Mouse (Mus musculus): Measurements from ENCODE around the gene Gatad2b.

The Gatad2b gene

DNA sequence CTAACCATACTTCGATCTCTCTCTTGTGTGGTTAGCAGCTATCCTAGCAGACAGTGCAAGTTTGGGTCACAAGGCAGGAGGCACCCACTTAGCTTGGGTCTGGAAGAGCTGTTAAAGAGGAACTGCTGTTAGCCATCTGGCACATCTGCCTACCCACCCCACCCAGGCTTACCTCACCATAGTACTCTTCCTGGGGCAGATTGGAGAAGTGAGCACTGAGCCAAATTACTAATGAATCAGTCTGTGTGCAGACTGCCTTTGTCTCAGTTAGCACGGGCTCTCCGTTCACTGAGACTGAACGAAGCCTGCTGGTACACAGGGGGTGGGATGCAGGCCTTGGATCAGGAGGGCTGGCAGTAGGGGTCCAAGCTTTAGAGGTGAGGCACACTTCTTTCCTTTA lies 90.7 kb downstream of the Gatad2b start:
- DNase-seq (ENCODE audit: low spot score in 2 of 2): no peak

DNA sequence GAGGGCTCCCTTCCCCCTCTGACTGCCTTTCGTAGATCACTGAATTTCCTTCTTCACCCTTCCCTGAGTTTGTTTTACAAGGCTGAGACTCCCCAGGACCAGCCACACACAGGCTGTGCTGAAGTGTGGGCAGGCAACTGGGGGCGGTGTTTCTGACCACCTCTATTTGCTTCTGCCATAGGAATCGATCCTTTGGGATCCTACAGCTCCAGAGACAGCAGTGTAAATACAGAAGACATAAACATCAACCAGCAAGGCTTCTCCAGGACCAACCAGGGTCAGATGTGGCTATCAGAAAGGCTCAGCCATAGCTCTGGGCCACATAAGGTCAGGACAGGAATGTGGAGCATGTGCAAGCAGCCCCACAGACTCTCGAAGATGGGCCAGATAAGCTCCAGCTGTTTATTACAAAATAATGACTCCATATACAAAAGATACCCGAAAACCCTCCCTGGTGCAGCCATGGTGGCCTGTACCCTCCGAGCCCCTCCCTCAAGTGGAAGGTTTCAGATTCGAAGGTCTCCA lies 91.9 kb downstream of the Gatad2b start:
- DNase-seq (ENCODE audit: low spot score in 2 of 2): no peak

DNA sequence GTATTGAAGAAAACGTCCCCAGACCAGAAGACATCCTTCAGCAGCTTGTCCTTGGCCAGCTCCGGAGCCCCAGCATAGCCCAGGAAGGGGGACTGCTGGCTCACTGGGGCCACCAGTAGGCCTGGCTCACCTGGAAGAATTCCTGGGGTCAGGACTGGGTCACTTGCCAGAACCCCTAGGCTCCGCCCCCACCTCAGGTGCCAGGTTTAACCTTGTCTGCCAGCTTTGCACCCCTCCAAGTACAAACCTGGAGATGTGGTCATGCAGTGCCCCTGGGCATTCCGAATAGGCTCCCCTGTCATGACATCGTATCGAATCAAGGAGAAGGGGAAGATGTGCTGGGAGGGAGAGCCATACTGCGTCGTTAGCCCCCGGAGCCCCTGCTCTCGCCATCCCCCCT lies 93.8 kb downstream of the Gatad2b start:
- DNase-seq (ENCODE audit: low spot score in 2 of 2): no peak

DNA sequence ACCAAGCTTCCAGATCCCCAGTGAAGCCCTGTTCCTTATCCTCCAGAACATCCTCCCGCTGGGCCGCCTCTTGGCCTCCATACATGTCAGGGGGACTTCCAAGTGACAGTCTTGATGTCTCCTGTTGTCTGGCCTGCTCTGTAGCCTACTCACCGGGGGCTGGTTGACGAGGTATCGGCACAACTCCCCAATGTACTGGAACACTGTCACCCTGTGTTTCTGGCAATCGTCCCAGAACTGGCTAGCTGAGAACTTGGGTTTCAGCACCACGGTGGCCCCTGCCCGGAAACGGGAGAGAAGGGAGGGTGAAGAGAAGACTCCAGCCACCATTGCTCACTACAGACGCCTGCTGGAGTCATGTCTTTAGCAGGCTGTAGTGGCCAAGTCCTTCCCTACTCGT lies 94.5 kb downstream of the Gatad2b start:
- peak in 1 of 2 experiments; percentile 33 for DNase-seq (ENCODE audit: low spot score in 2 of 2)

DNA sequence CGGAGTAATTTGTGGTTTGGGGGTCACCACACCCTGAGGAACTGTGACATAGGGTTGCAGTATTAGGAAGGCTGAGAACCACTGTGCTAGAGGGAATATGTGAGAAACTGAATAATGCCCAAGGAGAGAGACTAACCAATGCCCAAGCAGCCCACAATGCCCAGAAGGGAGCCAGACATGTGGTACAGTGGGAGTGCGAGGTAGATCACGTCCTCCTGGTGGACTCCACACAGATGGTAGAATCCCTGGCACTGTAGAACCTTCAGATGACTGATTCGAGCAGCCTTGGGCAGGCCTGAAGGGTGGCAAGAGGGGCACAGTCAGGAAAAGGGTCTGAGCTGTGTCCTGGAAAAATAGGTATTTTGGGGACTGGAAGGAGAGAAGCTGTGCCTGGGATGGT lies 95.2 kb downstream of the Gatad2b start:
- no peak for DNase-seq (ENCODE audit: low spot score in 2 of 2)

DNA sequence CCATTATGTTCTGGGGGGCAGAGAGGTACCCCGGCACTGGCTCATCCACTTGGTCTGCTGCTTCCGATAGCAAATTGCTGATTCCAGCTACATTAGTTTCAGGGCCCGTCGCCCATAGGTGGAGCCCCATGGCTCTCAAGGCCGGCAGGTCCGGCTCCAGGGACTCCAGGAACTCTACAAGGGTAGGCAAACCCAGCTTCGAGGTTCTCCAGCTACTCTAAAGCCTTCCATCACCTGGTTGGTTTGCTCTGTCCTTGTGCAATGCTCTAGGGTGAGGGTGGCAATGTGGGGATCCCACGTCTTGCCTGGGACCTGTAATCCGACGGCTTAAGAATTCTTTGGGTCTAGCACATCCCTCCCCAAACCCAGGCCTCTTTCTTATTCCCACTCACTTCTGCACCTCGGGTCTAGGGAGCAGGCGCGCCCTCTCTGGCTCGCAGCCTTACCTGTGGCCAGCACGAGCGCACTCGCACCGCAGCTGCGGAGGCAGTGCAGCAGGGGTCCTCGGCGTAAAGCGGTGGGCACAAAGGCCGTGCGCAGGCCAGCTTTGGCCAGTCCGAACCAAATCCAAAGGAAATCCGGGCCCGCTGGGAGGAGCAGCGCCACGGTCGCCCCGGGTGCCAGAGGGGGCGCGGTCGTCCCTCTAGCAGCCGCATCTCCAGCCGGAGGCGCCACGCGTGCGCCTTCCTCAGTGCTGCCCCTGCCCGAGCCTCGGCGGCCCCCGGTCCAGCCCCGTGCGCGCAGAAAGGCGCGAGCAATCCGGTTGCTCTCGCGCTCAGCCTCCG lies 95.9 kb downstream of the Gatad2b start:
- no peak for DNase-seq (ENCODE audit: low spot score in 2 of 2)

DNA sequence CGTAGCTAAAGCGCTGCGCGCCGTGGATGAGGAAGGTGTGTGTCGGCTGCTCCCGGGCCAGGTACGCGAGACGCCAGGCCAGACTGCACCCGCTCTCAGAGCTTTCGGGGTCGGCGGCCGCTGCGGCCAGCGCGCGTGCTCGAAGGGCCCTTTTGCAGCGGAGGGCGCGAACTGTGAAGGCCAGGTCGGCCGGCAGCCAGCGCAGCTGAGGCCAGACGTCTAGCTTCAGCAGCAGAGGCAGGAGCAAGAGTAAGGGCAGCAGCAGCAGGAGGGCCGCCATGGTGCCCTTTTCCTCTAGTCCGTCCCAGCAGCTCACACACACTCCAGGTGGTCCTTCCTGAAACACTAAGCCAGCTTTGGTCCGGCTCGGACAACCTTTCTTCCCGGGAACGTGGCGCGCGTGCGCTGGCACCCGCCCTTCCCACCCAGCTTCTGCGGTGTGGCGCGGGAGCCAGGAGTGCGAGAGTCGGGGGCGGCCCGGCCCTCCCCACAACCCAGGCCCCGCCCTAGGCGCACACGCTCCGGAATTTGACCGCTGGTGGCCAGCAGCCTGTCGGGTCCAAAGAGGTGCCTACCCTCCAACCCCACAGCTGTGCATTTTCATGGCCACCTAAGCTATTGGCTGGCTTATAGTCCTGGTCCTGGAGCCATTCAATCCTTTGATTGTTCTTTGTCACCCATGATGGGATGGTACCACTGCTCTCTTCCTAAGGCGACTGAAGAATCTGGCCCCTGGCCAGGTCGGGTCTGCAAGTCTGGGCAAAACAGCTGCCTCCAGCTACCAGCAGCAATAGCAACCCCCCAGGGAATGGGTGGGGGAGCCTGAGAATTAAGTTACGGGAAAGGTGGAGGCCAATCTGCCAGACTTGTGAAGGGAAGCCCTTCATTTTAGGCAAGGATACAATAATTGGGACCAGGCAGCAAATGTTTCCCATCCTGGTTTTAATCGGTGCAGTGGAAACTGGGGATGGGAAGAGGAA lies 96.8 kb downstream of the Gatad2b start, which contains the start of gene Slc27a3:
Gene Slc27a3, minus strand, starts transcription at position 428 of the 980 bp plus-strand sequence.
- no peak for DNase-seq (ENCODE audit: low spot score in 2 of 2)

DNA sequence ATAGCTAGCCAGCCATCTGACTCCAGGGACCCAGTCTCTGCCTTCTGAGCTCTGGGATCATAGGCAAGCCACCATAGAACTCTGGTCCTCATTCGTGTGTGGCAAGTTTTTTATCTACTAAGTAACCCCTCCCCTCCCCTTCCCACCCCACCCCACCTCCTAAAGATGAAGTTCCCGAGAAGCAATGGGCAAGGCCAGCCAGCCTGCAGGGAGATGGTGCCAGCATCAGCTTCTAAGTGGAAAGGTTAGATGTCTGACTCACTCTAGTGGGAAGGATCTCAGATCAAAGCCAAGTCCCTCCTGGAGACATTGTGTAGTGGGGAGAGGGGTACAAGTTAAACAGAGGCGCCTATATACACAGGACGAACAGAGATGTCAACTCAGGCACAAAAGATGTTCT lies 98.0 kb downstream of the Gatad2b start:
- no peak for DNase-seq (ENCODE audit: low spot score in 2 of 2)

DNA sequence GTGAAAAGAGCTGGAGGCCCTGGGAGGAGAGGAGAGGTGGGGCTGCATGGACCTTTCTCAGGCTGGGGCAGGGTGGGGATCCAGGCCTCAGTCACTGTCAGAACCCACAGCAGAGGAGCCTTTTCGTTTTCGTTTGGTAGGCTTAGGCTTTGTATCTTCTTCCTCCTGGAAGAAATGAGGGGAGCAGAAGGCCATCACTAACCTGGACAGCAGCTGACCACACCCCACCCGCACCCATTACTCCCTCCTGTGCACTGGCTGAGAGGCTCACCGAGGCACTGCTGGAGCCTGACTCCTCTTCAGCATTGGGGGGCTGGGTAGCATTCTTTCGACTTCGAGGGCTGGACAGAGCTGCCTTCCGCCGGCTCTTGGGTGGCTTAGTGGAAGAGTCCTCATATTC lies 99.0 kb downstream of the Gatad2b start:
- no peak for DNase-seq (ENCODE audit: low spot score in 2 of 2)

DNA sequence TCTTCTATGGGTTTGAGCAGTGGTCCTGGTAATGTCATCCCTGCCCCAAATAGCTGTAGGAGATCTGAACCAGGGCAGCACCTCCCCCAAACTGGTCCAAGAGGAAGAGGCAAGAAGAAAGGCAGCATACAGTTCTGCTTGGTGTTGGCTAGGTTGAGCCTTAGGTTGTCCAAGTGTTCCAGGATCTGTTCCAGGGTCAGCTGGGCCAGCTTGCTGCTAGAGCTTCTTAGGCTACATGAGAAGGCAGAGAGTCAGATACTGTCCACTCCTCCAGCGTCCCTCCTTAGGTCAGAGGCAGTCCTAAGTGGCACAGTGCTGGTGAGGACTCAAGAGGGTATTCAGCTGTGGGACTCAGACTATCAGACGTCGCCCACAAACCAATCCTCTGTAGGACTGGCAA lies 99.7 kb downstream of the Gatad2b start:
- no peak for DNase-seq (ENCODE audit: low spot score in 2 of 2)

DNA sequence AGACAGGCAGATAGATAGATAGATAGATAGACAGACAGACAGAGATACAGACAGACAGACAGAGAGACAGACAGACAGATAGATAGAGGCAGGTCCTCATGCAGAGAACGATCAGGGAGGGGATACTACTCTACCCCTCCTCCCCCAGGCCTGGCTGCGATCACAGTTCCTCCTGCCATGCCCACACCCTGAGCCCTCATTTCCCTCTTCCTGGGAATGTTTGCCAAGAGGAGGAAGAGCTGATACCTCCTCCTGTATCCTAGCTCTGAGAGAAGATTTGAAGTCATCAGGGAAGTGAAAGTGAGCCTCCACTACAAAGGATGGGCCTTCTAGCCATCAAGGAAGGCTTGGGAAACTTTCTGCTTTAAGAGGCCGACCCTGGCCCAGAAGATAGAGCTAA lies 102.7 kb downstream of the Gatad2b start:
- DNase-seq (ENCODE audit: low spot score in 2 of 2): no peak

DNA sequence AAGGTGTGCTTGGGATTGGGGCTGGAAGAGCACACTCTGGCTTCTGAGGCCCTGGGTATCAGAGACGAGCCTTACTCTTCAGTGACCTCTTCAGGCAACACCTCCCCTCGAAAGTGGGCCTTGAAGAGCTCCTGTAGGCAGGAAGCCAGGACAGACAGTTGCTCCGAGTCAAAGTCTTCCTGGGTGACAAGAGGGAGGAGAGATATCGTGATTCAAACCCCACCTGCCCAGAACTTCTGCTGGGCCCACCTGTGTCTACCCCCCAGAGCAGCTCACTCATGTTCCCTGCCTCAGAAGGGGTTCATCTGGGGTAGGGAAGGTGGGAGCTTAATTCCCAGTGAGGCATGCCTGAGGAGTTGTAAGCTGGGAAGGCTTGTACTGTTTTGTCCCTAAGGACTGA lies 108.0 kb downstream of the Gatad2b start:
- no peak for DNase-seq (ENCODE audit: low spot score in 2 of 2)

DNA sequence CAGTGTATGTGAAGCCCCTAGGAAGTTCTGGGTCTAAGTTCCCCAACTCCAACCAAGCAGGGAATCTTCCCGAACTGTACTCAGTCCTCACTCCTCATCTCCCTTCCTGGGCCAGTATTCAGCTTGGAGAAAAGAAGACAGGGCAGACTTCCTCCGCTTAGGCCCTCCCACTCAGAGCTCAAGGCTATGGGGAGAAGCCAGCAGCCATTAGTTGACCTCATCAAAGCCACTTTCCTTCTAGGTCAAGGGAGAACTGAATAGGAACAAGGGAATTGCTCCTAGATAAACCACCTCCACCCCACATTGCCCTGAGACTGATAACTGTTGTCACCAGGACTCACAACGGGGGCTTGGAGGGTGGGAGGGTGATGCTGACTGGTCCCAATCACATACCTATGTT lies 111.1 kb downstream of the Gatad2b start:
- no peak for DNase-seq (ENCODE audit: low spot score in 2 of 2)

DNA sequence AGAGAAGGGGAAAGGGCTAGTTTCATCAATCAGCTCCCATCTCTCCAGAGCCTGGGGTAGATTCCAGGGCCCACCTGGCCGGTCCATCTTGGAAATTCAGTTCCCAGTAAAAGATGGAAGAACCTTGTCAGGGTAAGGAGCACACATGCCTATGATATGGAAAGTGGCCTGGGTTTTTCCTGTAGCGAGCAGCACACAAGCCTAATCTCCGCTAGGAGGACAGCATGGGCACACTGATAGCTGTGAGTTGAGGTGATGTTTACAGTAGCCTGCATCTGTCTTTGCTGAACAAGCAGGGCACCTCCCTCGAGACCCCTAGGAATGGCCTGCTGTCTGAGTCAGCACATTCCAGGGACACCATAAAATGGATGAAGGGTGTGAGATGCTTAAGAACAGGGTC lies 111.6 kb downstream of the Gatad2b start:
- DNase-seq (ENCODE audit: low spot score in 2 of 2): no peak

DNA sequence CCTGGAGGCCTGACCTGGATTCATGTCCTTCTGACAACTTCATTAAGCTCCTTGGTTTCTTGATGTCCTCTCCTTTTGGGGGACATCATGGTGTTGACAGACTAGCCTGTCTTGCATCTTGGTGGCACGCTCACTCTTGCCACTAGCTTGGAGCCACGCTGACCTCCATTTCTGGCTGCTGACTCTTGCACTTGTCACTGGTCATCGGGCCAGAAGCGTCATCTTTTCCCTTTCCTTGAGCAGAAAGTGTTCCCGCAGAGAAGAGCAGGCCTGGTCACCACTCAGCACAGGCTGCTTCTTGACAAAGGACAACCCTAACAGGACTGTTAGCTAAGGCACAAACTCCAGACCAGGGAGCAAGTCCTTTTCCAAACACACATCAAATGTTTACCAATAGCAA lies 113.4 kb downstream of the Gatad2b start:
- no peak for DNase-seq (ENCODE audit: low spot score in 2 of 2)

DNA sequence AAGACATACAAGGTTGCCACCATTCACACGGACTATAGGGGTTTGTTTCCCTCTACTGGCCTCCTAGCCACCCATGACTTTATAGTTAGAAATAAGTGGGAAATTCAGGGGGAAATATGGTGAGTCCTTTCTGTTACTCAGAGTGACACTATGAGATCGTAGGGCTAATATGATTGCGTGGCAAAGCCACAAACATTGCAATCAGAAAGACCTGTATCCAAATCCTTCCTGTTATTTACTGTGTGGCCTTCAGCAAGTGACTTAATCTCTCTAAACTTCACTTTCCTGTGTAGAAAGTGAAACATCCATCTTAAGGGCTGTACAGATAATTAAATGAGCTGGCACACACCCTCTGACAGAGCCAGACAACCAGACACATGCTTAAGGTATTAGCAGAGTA lies 115.7 kb downstream of the Gatad2b start:
- DNase-seq (ENCODE audit: low spot score in 2 of 2): no peak

DNA sequence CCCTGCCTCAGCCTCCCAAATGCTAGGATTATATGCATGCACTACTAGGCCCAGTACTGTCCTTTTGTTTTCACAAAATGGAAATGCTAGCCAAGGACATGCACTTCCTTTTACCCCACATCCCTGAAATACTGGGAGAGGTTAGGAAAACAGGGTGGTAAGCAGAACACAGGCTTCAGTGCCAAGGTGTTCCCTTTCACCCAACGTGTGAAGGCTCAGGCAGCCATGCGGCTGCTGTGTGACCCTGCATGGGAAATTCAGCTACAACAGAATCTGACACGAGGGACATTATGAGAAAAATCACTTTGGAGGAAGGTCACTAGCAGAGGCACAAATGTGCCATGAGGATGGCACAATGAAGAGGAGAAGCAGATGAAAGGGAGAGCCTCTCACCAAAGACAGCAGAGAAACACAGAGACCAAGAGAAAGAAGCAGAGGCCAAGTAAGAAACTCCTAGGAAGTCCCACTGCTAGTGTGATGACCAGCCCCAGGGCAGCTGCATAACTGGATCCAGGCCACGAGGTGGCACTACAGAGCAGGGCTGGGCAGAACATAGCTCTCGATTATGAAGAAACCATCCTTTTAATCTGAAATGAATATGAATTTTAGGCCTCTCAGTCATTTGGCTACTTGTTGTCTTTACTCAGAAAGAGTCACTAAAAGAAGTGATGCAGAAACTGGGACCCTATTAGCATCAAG lies 119.5 kb downstream of the Gatad2b start:
- DNase-seq (ENCODE audit: low spot score in 2 of 2): peak in 1 of 2 experiments; percentile 75

DNA sequence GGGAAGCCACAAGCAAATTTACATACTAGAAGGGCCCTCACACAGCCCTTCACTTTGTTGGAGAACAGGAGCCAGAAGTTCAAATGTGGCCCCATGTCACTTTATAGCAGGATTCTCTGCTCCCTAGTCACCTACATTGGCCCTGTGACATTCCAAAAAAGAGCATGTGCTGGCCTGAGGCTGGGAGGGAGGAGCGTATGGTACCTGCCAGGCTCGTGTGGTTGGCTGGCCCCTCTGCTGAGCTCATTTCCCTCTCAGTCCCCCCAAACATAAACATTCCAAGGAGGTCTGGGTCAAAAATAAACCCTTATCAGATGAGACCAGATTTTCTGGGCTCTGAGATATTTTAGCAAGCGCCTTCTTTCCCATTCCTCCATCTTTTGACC lies 120.0 kb downstream of the Gatad2b start:
- no peak for DNase-seq (ENCODE audit: low spot score in 2 of 2)

All from left cerebral cortex, adult 9 months (tissue).